Mouse (Mus musculus): Measurements from ENCODE around the gene Sebox.

Sebox gene

GRCm38 (mm10) chr11:78502909-78503650 is at the start of gene Sebox:
Sebox (plus strand) TSS chr11:78503447.
- no peak for DNase-seq (ENCODE audit: low spot score in 2 of 2)

- DNase-seq (ENCODE audit: low spot score in 2 of 2) = peak; percentile 39 to 56
Observed at GRCm38 (mm10) chr11:78453675-78454074, 49.6 kb upstream of the Sebox start.

GRCm38 (mm10) chr11:78454276-78454675 is 49.0 kb upstream of the Sebox start:
- no peak for DNase-seq (ENCODE audit: low spot score in 2 of 2)

GRCm38 (mm10) chr11:78455308-78455707 is 47.9 kb upstream of the Sebox start:
- DNase-seq (ENCODE audit: low spot score in 2 of 2) = no peak

GRCm38 (mm10) chr11:78458740-78459139 is 44.5 kb upstream of the Sebox start:
- DNase-seq (ENCODE audit: low spot score in 2 of 2) = no peak

- DNase-seq (ENCODE audit: low spot score in 2 of 2) = no peak
Observed at GRCm38 (mm10) chr11:78461894-78462293, 41.4 kb upstream of the Sebox start.

GRCm38 (mm10) chr11:78462669-78463068 is 40.6 kb upstream of the Sebox start:
- no peak for DNase-seq (ENCODE audit: low spot score in 2 of 2)

- no peak for DNase-seq (ENCODE audit: low spot score in 2 of 2)
Observed at GRCm38 (mm10) chr11:78463286-78464036, 39.8 kb upstream of the Sebox start.

GRCm38 (mm10) chr11:78465116-78465515 is 38.1 kb upstream of the Sebox start:
- no peak for DNase-seq (ENCODE audit: low spot score in 2 of 2)

- DNase-seq (ENCODE audit: low spot score in 2 of 2) = peak; percentile 73 to 74
Observed at GRCm38 (mm10) chr11:78465568-78466180, 37.6 kb upstream of the Sebox start, which contains the start of gene Slc46a1. Slc46a1 (plus strand) TSS chr11:78465697.

- no peak for DNase-seq (ENCODE audit: low spot score in 2 of 2)
Observed at GRCm38 (mm10) chr11:78466242-78466912, 36.9 kb upstream of the Sebox start.

GRCm38 (mm10) chr11:78467515-78467914 is 35.7 kb upstream of the Sebox start:
- no peak for DNase-seq (ENCODE audit: low spot score in 2 of 2)

- DNase-seq (ENCODE audit: low spot score in 2 of 2) = no peak
Observed at GRCm38 (mm10) chr11:78467932-78468331, 35.3 kb upstream of the Sebox start.

- no peak for DNase-seq (ENCODE audit: low spot score in 2 of 2)
Observed at GRCm38 (mm10) chr11:78471326-78472103, 31.7 kb upstream of the Sebox start.

- DNase-seq (ENCODE audit: low spot score in 2 of 2) = no peak
Observed at GRCm38 (mm10) chr11:78475289-78475688, 28.0 kb upstream of the Sebox start.

GRCm38 (mm10) chr11:78483639-78484038 is 19.6 kb upstream of the Sebox start:
- DNase-seq (ENCODE audit: low spot score in 2 of 2) = no peak

- DNase-seq (ENCODE audit: low spot score in 2 of 2) = peak in 1 of 2 experiments; percentile 25
Observed at GRCm38 (mm10) chr11:78488168-78488567, 15.1 kb upstream of the Sebox start.

- no peak for DNase-seq (ENCODE audit: low spot score in 2 of 2)
Observed at GRCm38 (mm10) chr11:78490781-78491241, 12.4 kb upstream of the Sebox start.

- DNase-seq (ENCODE audit: low spot score in 2 of 2) = no peak
Observed at GRCm38 (mm10) chr11:78495904-78496303, 7.3 kb upstream of the Sebox start.

GRCm38 (mm10) chr11:78497071-78497541 is 6.1 kb upstream of the Sebox start:
- DNase-seq (ENCODE audit: low spot score in 2 of 2) = peak in 1 of 2 experiments; percentile 13

All from spleen, postnatal 36 days (tissue).